Mouse (Mus musculus): ENCODE measurements around the gene Dynlrb2. TPM values are rescaled to one million over a fixed set of nuclear protein-coding genes. Genes with fewer than 3 reads are reported as not detected.

Dynlrb2 gene
- polyA plus RNA-seq, 1 experiment: 0.17 TPM

- H3K4me3 ChIP-seq: no peak overlapping the region
- no peak overlapping the region for H3ac ChIP-seq (ENCODE audit: control insufficient read depth, insufficient read length)
- H3K79me2 ChIP-seq (ENCODE audit: control insufficient read depth, insufficient read depth): no peaks in the 10 kb centered on the region
- H3K27me3 ChIP-seq (ENCODE audit: control insufficient read depth, insufficient read depth, insufficient read length): no peaks in the 10 kb centered on the region
- no peaks in the 10 kb centered on the region for H3K36me3 ChIP-seq (ENCODE audit: control insufficient read depth, insufficient read depth)
- H3K4me2 ChIP-seq (ENCODE audit: low read depth): no peak overlapping the region
- TF ChIP-seq POLR2A (IDR thresholded peaks at IDR 0.05; ENCODE audit: insufficient read length, low read depth): no peak
- TF ChIP-seq CEBPB (IDR thresholded peaks at IDR 0.05; ENCODE audit: insufficient read depth, poor library complexity, severe bottlenecking): no peak
- TF ChIP-seq MAX (IDR thresholded peaks at IDR 0.05; ENCODE audit: low read depth): no peak
- no peak for TF ChIP-seq TCF3 (IDR thresholded peaks at IDR 0.05; ENCODE audit: insufficient read length, low read depth)
- TF ChIP-seq MYOG (IDR thresholded peaks at IDR 0.05; ENCODE audit: control insufficient read depth in 1 of 3, insufficient read depth in 1 of 3, insufficient read length in 2 of 3, low read depth in 2 of 3): no peak
- TF ChIP-seq MYOD1 (IDR thresholded peaks at IDR 0.05; ENCODE audit: control insufficient read depth in 1 of 3, insufficient read length in 2 of 3, low read depth in 2 of 3): no peak
- TF ChIP-seq USF1 (IDR thresholded peaks at IDR 0.05; ENCODE audit: low read depth): no peak
- no peak for TF ChIP-seq E2F4 (IDR thresholded peaks at IDR 0.05; ENCODE audit: insufficient read depth)
Observed at GRCm38 (mm10) chr8:116538763-116539162, 34.0 kb downstream of the Dynlrb2 start.

- Histone ChIP-seq H3K4me3 (no peak overlapping the region), H3ac (ENCODE audit: control insufficient read depth, insufficient read length) (no peak overlapping the region), H3K27me3 (ENCODE audit: control insufficient read depth, insufficient read depth, insufficient read length) (no peaks in the 10 kb centered on the region), H3K79me2 (ENCODE audit: control insufficient read depth, insufficient read depth) (no peaks in the 10 kb centered on the region), H3K4me2 (ENCODE audit: low read depth) (no peak overlapping the region), H3K36me3 (ENCODE audit: control insufficient read depth, insufficient read depth) (no peaks in the 10 kb centered on the region)
- TF ChIP-seq REST (IDR thresholded peaks at IDR 0.05; ENCODE audit: insufficient read depth, insufficient read length): no peak
- TF ChIP-seq MYOG (IDR thresholded peaks at IDR 0.05; ENCODE audit: control insufficient read depth in 1 of 3, insufficient read depth in 1 of 3, insufficient read length in 2 of 3, low read depth in 2 of 3): no peak
- no peak for TF ChIP-seq POLR2A (IDR thresholded peaks at IDR 0.05; ENCODE audit: insufficient read length, low read depth)
- no peak for TF ChIP-seq POLR2AphosphoS2 (IDR thresholded peaks at IDR 0.05; ENCODE audit: insufficient read length, low read depth)
- no peak for TF ChIP-seq E2F4 (IDR thresholded peaks at IDR 0.05; ENCODE audit: insufficient read depth)
- no peak for TF ChIP-seq TCF3 (IDR thresholded peaks at IDR 0.05; ENCODE audit: insufficient read length, low read depth)
- TF ChIP-seq MAX (IDR thresholded peaks at IDR 0.05; ENCODE audit: low read depth): no peak
- no peak for TF ChIP-seq USF1 (IDR thresholded peaks at IDR 0.05; ENCODE audit: low read depth)
- TF ChIP-seq MYOD1 (IDR thresholded peaks at IDR 0.05; ENCODE audit: control insufficient read depth in 1 of 3, insufficient read length in 2 of 3, low read depth in 2 of 3): no peak
- no peak for TF ChIP-seq CEBPB (IDR thresholded peaks at IDR 0.05; ENCODE audit: insufficient read depth, poor library complexity, severe bottlenecking)
- TF ChIP-seq TCF12 (IDR thresholded peaks at IDR 0.05; ENCODE audit: insufficient read depth, poor library complexity, severe bottlenecking): no peak
- no peak for TF ChIP-seq SRF (IDR thresholded peaks at IDR 0.05; ENCODE audit: control insufficient read depth, insufficient read length, low read depth)
Observed at GRCm38 (mm10) chr8:116540136-116540535, 35.4 kb downstream of the Dynlrb2 start.

DNA sequence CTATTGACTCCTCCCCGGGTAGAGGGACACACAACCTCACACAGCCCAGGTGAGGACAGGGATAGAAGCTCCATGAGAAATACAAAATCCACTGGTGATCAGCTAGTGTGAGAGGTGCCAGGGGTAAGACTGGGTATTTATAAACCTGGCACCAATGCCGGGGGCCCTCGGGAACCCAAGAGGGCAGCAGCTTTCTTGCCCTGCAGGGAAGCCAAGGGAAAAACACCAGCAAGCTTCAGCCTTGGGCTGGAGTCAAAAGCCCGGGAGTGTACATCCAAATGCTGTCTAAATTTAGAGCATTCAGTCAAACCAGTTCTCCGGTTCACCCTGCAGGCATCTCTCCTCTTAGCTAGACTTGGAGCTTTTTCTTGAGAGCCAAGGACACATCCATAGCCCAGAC is 38.1 kb downstream of the Dynlrb2 start:
- Histone ChIP-seq H3K4me3 (no peak overlapping the region), H3K79me2 (ENCODE audit: control insufficient read depth, insufficient read depth) (no peaks in the 10 kb centered on the region), H3K27me3 (ENCODE audit: control insufficient read depth, insufficient read depth, insufficient read length) (no peaks in the 10 kb centered on the region), H3ac (ENCODE audit: control insufficient read depth, insufficient read length) (no peak overlapping the region), H3K4me2 (ENCODE audit: low read depth) (no peak overlapping the region), H3K36me3 (ENCODE audit: control insufficient read depth, insufficient read depth) (no peaks in the 10 kb centered on the region)
- no peak for TF ChIP-seq POLR2A (IDR thresholded peaks at IDR 0.05; ENCODE audit: insufficient read length, low read depth)
- TF ChIP-seq MYOG (IDR thresholded peaks at IDR 0.05; ENCODE audit: control insufficient read depth in 1 of 3, insufficient read depth in 1 of 3, insufficient read length in 2 of 3, low read depth in 2 of 3): no peak
- no peak for TF ChIP-seq TCF3 (IDR thresholded peaks at IDR 0.05; ENCODE audit: insufficient read length, low read depth)
- no peak for TF ChIP-seq SRF (IDR thresholded peaks at IDR 0.05; ENCODE audit: control insufficient read depth, insufficient read length, low read depth)

GRCm38 (mm10) chr8:116543366-116543765 is 38.6 kb downstream of the Dynlrb2 start:
- Histone ChIP-seq H3K36me3 (ENCODE audit: control insufficient read depth, insufficient read depth) (no peaks in the 10 kb centered on the region), H3K4me3 (no peak overlapping the region), H3ac (ENCODE audit: control insufficient read depth, insufficient read length) (no peak overlapping the region), H3K27me3 (ENCODE audit: control insufficient read depth, insufficient read depth, insufficient read length) (no peaks in the 10 kb centered on the region), H3K4me2 (ENCODE audit: low read depth) (no peak overlapping the region), H3K79me2 (ENCODE audit: control insufficient read depth, insufficient read depth) (no peaks in the 10 kb centered on the region)
- TF ChIP-seq E2F4 (IDR thresholded peaks at IDR 0.05; ENCODE audit: insufficient read depth): no peak
- no peak for TF ChIP-seq POLR2A (IDR thresholded peaks at IDR 0.05; ENCODE audit: insufficient read length, low read depth)
- TF ChIP-seq TCF12 (IDR thresholded peaks at IDR 0.05; ENCODE audit: insufficient read depth, poor library complexity, severe bottlenecking): no peak
- no peak for TF ChIP-seq POLR2AphosphoS2 (IDR thresholded peaks at IDR 0.05; ENCODE audit: insufficient read length, low read depth)
- TF ChIP-seq SRF (IDR thresholded peaks at IDR 0.05; ENCODE audit: control insufficient read depth, insufficient read length, low read depth): no peak
- no peak for TF ChIP-seq MYOD1 (IDR thresholded peaks at IDR 0.05; ENCODE audit: control insufficient read depth in 1 of 3, insufficient read length in 2 of 3, low read depth in 2 of 3)
- TF ChIP-seq MYOG (IDR thresholded peaks at IDR 0.05; ENCODE audit: control insufficient read depth in 1 of 3, insufficient read depth in 1 of 3, insufficient read length in 2 of 3, low read depth in 2 of 3): no peak

DNA sequence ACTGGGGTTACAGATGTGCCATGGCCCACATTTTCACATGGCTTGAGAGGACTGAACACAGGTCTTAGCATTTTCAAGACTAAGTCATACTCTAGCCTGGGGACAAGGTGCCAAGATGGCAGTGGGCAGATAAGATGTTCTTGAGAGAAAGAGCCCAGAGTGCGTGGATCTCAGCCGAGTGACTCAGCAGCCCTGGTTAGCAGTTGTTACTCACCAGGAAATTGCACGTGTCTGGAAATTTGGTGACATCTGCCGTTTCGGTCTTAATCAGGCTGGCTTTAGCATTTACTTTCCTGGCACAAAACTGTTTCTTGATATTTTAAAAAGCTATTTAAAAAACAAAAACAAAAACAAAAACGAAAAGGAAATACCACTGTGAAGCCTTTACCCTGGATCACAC is 47.5 kb downstream of the Dynlrb2 start:
- TF ChIP-seq TCF3 (IDR thresholded peaks at IDR 0.05; ENCODE audit: insufficient read length, low read depth) (no peak), POLR2AphosphoS2 (IDR thresholded peaks at IDR 0.05; ENCODE audit: insufficient read length, low read depth) (no peak), USF1 (IDR thresholded peaks at IDR 0.05; ENCODE audit: low read depth) (no peak), POLR2A (IDR thresholded peaks at IDR 0.05; ENCODE audit: insufficient read length, low read depth) (no peak), TCF12 (IDR thresholded peaks at IDR 0.05; ENCODE audit: insufficient read depth, poor library complexity, severe bottlenecking) (no peak), SRF (IDR thresholded peaks at IDR 0.05; ENCODE audit: control insufficient read depth, insufficient read length, low read depth) (no peak), CEBPB (IDR thresholded peaks at IDR 0.05; ENCODE audit: insufficient read depth, poor library complexity, severe bottlenecking) (no peak), E2F4 (IDR thresholded peaks at IDR 0.05; ENCODE audit: insufficient read depth) (no peak), MYOD1 (IDR thresholded peaks at IDR 0.05; ENCODE audit: control insufficient read depth in 1 of 3, insufficient read length in 2 of 3, low read depth in 2 of 3) (no peak), REST (IDR thresholded peaks at IDR 0.05; ENCODE audit: insufficient read depth, insufficient read length) (no peak), MYOG (IDR thresholded peaks at IDR 0.05; ENCODE audit: control insufficient read depth in 1 of 3, insufficient read depth in 1 of 3, insufficient read length in 2 of 3, low read depth in 2 of 3) (no peak), MAX (IDR thresholded peaks at IDR 0.05; ENCODE audit: low read depth) (no peak)
- no peaks in the 10 kb centered on the region for H3K36me3 ChIP-seq (ENCODE audit: control insufficient read depth, insufficient read depth)
- no peaks in the 10 kb centered on the region for H3K79me2 ChIP-seq (ENCODE audit: control insufficient read depth, insufficient read depth)
- no peak overlapping the region for H3ac ChIP-seq (ENCODE audit: control insufficient read depth, insufficient read length)
- no peak overlapping the region for H3K4me3 ChIP-seq
- no peaks in the 10 kb centered on the region for H3K27me3 ChIP-seq (ENCODE audit: control insufficient read depth, insufficient read depth, insufficient read length)
- no peak overlapping the region for H3K4me2 ChIP-seq (ENCODE audit: low read depth)
